Mouse (Mus musculus) brain, embryonic 18.5 days (tissue): ENCODE results near the gene Cyp4a12b.
"Not testable (repeated sequence)": the region's sequence is repeated elsewhere in the genome, so short reads cannot be mapped to it uniquely, and the experiment has no call there.

ENCODE experiments used
- DNase-seq: peaks from one replicate; pipeline ENCODE4 v3.0.0-alpha.2; 2012; ENCODE audit warnings: low read depth, low spot score

Gene Cyp4a12b

GRCm38 (mm10) chr4:115411324-115411723, at the start of gene Cyp4a12b:
Gene Cyp4a12b (plus strand): TSS chr4:115411624.
- DNase-seq, result not testable (repeated sequence)

- DNase-seq, result not testable (repeated sequence)
These were observed 45.8 kb upstream of the Cyp4a12b start for GRCm38 (mm10) chr4:115365624-115366023.

- not testable (repeated sequence) for DNase-seq
These were observed 43.4 kb upstream of the Cyp4a12b start for GRCm38 (mm10) chr4:115368067-115368466.

GRCm38 (mm10) chr4:115396256-115396655, 15.2 kb upstream of the Cyp4a12b start:
- not testable (repeated sequence) for DNase-seq

- not testable (repeated sequence) for DNase-seq
These were observed 14.5 kb upstream of the Cyp4a12b start for GRCm38 (mm10) chr4:115396950-115397349.

GRCm38 (mm10) chr4:115450577-115451137, 39.2 kb downstream of the Cyp4a12b start:
- DNase-seq, result no peak

GRCm38 (mm10) chr4:115452304-115452703, 40.9 kb downstream of the Cyp4a12b start, which contains the start of gene Cyp4a30b:
Gene Cyp4a30b (plus strand): TSS chr4:115452604.
- DNase-seq, result no peak

- not testable (repeated sequence) for DNase-seq
These were observed 62.2 kb downstream of the Cyp4a12b start for GRCm38 (mm10) chr4:115473585-115473984.

GRCm38 (mm10) chr4:115476051-115476450, 64.6 kb downstream of the Cyp4a12b start:
- DNase-seq, result not testable (repeated sequence)

- no peak for DNase-seq
These were observed 69.7 kb downstream of the Cyp4a12b start for GRCm38 (mm10) chr4:115481006-115481652.
